Mouse (Mus musculus) hindbrain, embryonic 14.5 days (tissue): ENCODE measurements around the gene Tgfb2. TPM values are rescaled to one million over a fixed set of nuclear protein-coding genes. Genes with fewer than 3 reads are reported as not detected.

Experiments
- ATAC-seq: fragments of 200-750 bp; cut with Nextera tagmentation; 2 replicates; pipeline ENCODE4 v1.8.0; 2017; ENCODE audit warnings: moderate number of reproducible peaks, mild to moderate bottlenecking, moderate TSS enrichment, moderate library complexity; ENCODE audit not compliant: low FRiP score
- DNase-seq: peaks from one replicate; pipeline ENCODE4 v3.0.0-alpha.2; 2015; ENCODE audit warnings: low spot score
- H3K27ac ChIP-seq: fragments of 300-500 bp; sonication (generic); 2 replicates; pipeline ENCODE4 v1.5.1; 2014; ENCODE audit warnings: mild to moderate bottlenecking, moderate library complexity
- H3K27me3 ChIP-seq: fragments of 300-500 bp; sonication (generic); 2 replicates; pipeline ENCODE4 v1.6.1; 2014; ENCODE audit warnings: mild to moderate bottlenecking, low read length, mixed read lengths; ENCODE audit not compliant: control insufficient read depth, insufficient read depth
- H3K36me3 ChIP-seq: fragments of 300-500 bp; sonication (generic); replicated peaks from 2 replicates; pipeline ENCODE4 v1.6.1; 2014; ENCODE audit not compliant: control insufficient read depth, insufficient read depth
- H3K4me1 ChIP-seq: fragments of 300-500 bp; sonication (generic); replicated peaks from 2 replicates; pipeline ENCODE4 v1.6.1; 2014; ENCODE audit warnings: antibody characterized with exemption, low read length, mixed read lengths; ENCODE audit not compliant: control insufficient read depth, insufficient read depth
- H3K4me2 ChIP-seq: fragments of 300-500 bp; sonication (generic); replicated peaks from 2 replicates; pipeline ENCODE4 v1.6.1; 2014; ENCODE audit warnings: mild to moderate bottlenecking, moderate library complexity
- H3K4me3 ChIP-seq: fragments of 300-500 bp; sonication (generic); replicated peaks from 2 replicates; pipeline ENCODE4 v1.5.1; 2014; ENCODE audit warnings: mild to moderate bottlenecking, low read length
- H3K9ac ChIP-seq: fragments of 300-500 bp; sonication (generic); 2 replicates; pipeline ENCODE4 v1.6.1; 2014
- H3K9me3 ChIP-seq: fragments of 300-500 bp; sonication (generic); 2 replicates; pipeline ENCODE4 v1.6.1; 2016; ENCODE audit warnings: low read length; ENCODE audit not compliant: control insufficient read depth
- WGBS: fragments of 180-500 bp; shearing (Covaris S2); extraction: QIAGEN DNeasy Blood & Tissue Kit; methylation state at CpG from one replicate; pipeline ENCODE4 v1.1.7; 2014; 5-methylcytosine and 5-hydroxymethylcytosine counted together
- polyA plus RNA-seq: library from polyadenylated mRNA; unstranded; fragments of >200 nt; fragmentation: Nextera tagmentation; extraction: Ambion mirVana; gene quantifications from 2 replicates; pipeline ENCODE4 v1.2.1, GENCODE M21; 2014

The Tgfb2 gene
- polyA plus RNA-seq, 1 experiment from 2014 or later = 23.2 TPM

DNA sequence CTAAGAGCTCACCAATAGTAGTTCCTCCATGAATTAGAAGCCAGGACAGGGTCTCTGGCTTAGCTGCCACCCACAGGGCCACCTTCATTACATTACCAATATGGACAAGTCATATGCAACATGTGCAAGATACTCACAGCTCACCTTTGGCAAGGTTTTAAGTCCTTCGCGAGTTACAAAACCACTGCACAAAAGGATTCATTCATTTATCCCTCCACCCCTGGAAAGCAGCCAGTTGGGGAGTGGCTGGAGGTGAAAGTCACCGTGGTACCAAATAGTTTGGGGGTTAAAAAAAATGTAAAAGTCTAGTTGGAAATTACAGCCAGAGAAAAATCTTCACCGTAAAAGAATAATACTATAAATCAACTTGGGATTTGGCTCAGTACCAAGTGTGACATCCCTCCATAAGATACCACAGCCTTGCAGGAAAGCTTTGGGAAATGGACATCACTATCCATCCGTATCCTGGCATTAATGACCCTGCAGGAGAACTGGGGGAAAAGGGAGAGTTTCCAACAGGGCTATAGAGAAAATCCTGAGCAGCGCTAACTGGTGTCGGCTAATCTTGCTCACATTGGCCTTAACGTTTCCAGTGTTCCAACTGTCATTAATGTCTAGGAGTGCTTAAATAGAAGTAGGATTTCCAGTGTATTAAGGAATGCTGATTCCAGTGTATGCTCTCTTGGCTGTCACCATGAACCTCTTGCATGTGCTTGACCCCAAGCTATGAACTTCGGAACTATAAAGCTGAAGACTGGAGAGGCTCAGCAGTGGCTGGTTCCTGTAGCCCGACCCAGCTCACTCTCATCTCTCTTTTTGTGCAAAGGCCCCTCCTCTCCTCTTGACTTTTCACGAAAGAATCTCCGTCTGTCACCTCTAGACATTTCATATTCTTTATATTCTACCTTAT, 68.2 kb downstream of the Tgfb2 start:
- DNase-seq (no peak), ATAC-seq (no peak)
- no peak overlapping the region for H3K27ac ChIP-seq
- no peak overlapping the region for H3K4me2 ChIP-seq
- H3K4me1 ChIP-seq = no peaks in the 10 kb centered on the region
- H3K4me3 ChIP-seq = no peak overlapping the region
- no peaks in the 10 kb centered on the region for H3K27me3 ChIP-seq
- 69% methylated on average over 12 of the region's 12 CpGs for WGBS
- H3K36me3 ChIP-seq = no peaks in the 10 kb centered on the region
- H3K9ac ChIP-seq = no peak overlapping the region
- no peaks in the 10 kb centered on the region for H3K9me3 ChIP-seq

- Histone ChIP-seq H3K9ac (no peak overlapping the region), H3K4me2 (no peak overlapping the region), H3K27ac (no peak overlapping the region)
These were observed 70.7 kb downstream of the Tgfb2 start for GRCm38 (mm10) chr1:186635045-186635444.

GRCm38 (mm10) chr1:186631457-186631856, 74.3 kb downstream of the Tgfb2 start:
- no peaks in the 10 kb centered on the region for H3K9me3 ChIP-seq
- H3K27me3 ChIP-seq = no peaks in the 10 kb centered on the region
- WGBS = 89% methylated on average over 6 of the region's 6 CpGs
- H3K4me3 ChIP-seq = no peak overlapping the region
- DNase-seq (no peak), ATAC-seq (no peak)
- no peak overlapping the region for H3K9ac ChIP-seq
- H3K36me3 ChIP-seq = no peaks in the 10 kb centered on the region
- no peak overlapping the region for H3K27ac ChIP-seq
- no peak overlapping the region for H3K4me2 ChIP-seq
- H3K4me1 ChIP-seq = no peaks in the 10 kb centered on the region

More at GRCm38 (mm10) chr1:186635045-186635444, 70.7 kb downstream of the Tgfb2 start:
- Histone ChIP-seq H3K9me3 (no peaks in the 10 kb centered on the region), H3K4me1 (no peaks in the 10 kb centered on the region), H3K4me3 (no peak overlapping the region), H3K36me3 (no peaks in the 10 kb centered on the region), H3K27me3 (no peaks in the 10 kb centered on the region)
- peak; percentile 33 for DNase-seq
- WGBS = 61% methylated on average over 7 of the region's 7 CpGs
- no peak for ATAC-seq

DNA sequence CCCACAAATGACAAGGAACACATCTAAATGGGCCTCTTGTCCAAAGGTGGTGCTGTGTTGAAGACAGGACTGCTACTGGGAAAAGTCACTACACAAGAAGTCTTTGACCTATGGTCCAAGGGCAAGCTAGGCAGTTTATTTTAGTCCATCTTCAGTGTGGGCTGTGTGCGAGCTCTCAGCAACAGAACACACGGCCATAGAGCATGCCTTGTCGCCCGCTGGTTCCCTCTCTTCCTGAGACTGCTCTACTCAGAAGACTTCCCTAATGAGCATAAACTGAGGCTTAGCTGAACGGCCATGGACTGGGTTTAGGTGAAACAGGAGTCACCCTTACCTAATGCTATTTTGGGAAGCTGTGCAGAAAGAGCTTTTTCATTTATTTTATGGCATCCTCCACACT, 74.8 kb downstream of the Tgfb2 start:
- Histone ChIP-seq H3K27me3 (no peaks in the 10 kb centered on the region), H3K27ac (no peak overlapping the region), H3K4me2 (no peak overlapping the region), H3K4me3 (no peak overlapping the region), H3K36me3 (no peaks in the 10 kb centered on the region), H3K9ac (no peak overlapping the region), H3K9me3 (no peaks in the 10 kb centered on the region), H3K4me1 (no peaks in the 10 kb centered on the region)
- WGBS = 83% methylated on average over 5 of the region's 5 CpGs
- DNase-seq (no peak), ATAC-seq (no peak)

- Histone ChIP-seq H3K4me1 (no peaks in the 10 kb centered on the region), H3K27me3 (no peaks in the 10 kb centered on the region), H3K4me2 (no peak overlapping the region), H3K9me3 (no peaks in the 10 kb centered on the region), H3K9ac (no peak overlapping the region), H3K36me3 (no peaks in the 10 kb centered on the region), H3K27ac (peak overlapping the region; percentile 27; the same call in 1 of the 2 replicates), H3K4me3 (no peak overlapping the region)
- no peak for ATAC-seq
- DNase-seq = no peak
- WGBS = 78% methylated on average over 7 of the region's 7 CpGs
These were observed 78.3 kb downstream of the Tgfb2 start for GRCm38 (mm10) chr1:186627451-186627995.

DNA sequence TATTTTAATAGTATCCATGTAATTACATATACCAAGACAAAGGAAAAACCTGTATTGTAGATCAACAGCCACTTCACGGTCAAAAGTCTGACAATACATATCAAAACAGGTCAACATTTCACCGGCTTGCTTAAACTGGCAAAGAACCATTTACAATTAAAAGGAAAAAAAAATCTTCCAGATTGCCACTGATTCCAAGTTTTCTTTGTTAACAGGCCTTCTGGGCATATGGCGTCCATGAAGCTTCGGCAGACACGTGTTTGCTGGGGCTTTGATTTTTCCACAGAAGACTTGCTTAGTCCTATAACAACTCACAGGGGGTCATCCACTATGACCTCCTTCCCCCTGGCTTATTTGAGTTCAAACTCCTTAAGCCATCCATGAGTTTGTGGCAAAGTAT, 81.3 kb downstream of the Tgfb2 start:
- H3K27ac ChIP-seq = no peak overlapping the region
- DNase-seq (no peak), ATAC-seq (no peak)
- 75% methylated on average over 5 of the region's 5 CpGs for WGBS
- no peaks in the 10 kb centered on the region for H3K36me3 ChIP-seq
- no peaks in the 10 kb centered on the region for H3K9me3 ChIP-seq
- H3K4me2 ChIP-seq = no peak overlapping the region
- H3K4me3 ChIP-seq = no peak overlapping the region
- H3K27me3 ChIP-seq = no peaks in the 10 kb centered on the region
- H3K9ac ChIP-seq = no peak overlapping the region
- no peaks in the 10 kb centered on the region for H3K4me1 ChIP-seq

GRCm38 (mm10) chr1:186621812-186622211, 84.0 kb downstream of the Tgfb2 start:
- WGBS = 95% methylated on average over 3 of the region's 3 CpGs
- DNase-seq (no peak), ATAC-seq (no peak)
- Histone ChIP-seq H3K27ac (no peak overlapping the region), H3K4me2 (no peak overlapping the region), H3K9ac (no peak overlapping the region), H3K27me3 (no peaks in the 10 kb centered on the region), H3K9me3 (no peaks in the 10 kb centered on the region), H3K36me3 (no peaks in the 10 kb centered on the region), H3K4me1 (no peaks in the 10 kb centered on the region), H3K4me3 (no peak overlapping the region)

DNA sequence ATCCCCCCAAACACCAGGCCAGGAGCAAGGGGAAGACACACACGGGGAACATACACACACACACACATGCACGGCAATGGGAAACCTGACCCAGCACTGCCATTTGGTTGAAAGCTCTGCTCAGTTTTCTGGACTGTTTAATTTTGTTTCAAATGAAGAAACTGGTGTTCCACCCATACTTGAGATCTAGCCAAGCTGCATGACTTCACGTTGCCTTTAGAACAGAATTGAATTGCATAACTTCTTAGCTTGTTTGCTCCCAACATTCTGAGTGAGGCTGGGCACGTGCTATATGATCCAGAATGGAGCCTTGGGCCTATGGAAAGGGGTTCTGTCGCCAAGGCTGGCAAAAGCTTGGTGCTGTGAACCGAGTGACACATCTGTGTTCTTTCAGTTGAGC, 87.5 kb downstream of the Tgfb2 start:
- Histone ChIP-seq H3K4me3 (no peak overlapping the region), H3K27me3 (no peaks in the 10 kb centered on the region), H3K9me3 (no peaks in the 10 kb centered on the region), H3K4me2 (no peak overlapping the region), H3K36me3 (no peaks in the 10 kb centered on the region), H3K4me1 (no peaks in the 10 kb centered on the region), H3K9ac (no peak overlapping the region), H3K27ac (no peak overlapping the region)
- ATAC-seq (no peak), DNase-seq (no peak)
- WGBS = 86% methylated on average over 6 of the region's 6 CpGs

DNA sequence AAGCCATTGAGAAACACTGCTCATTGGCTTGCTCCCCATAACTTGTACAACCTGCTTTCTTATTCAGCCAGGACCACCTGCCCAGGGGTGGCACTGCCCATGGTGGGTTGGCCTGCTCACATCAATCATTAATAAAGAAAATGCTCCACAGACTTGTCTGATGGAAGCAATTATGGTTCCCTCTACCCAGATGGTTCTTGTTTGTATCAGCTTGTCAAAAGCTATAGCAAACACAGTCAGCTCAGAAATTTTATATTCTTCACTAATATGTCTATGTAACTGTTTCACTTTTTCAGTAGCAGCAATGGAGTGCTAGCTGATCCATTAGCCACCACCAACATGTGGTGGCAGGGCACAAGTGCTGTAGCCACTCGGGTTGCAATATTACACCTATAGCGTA, 94.4 kb downstream of the Tgfb2 start:
- H3K9me3 ChIP-seq = no peaks in the 10 kb centered on the region
- H3K4me1 ChIP-seq = peaks cover 6% of the 10 kb centered on the region; the same call in 1 of the 2 replicates
- H3K4me2 ChIP-seq = no peak overlapping the region
- no peak overlapping the region for H3K9ac ChIP-seq
- DNase-seq = no peak
- H3K27me3 ChIP-seq = no peaks in the 10 kb centered on the region
- H3K4me3 ChIP-seq = no peak overlapping the region
- 98% methylated on average over 2 of the region's 2 CpGs for WGBS
- no peak for ATAC-seq
- H3K36me3 ChIP-seq = no peaks in the 10 kb centered on the region
- H3K27ac ChIP-seq = no peak overlapping the region
